Mouse (Mus musculus) hindbrain, embryonic 10.5 days (tissue): Measurements from ENCODE around the gene Hoxb7. TPM values are rescaled to one million over a fixed set of nuclear protein-coding genes. Genes with fewer than 3 reads are reported as not detected.

ENCODE experiments used
- DNase-seq: peaks from one replicate; pipeline ENCODE4 v3.0.0-alpha.2; 2017; ENCODE audit warnings: low spot score
- H3K27ac ChIP-seq: fragments of 300-500 bp; sonication (generic); 2 replicates; pipeline ENCODE4 v1.5.1; 2016; ENCODE audit warnings: mild to moderate bottlenecking, moderate library complexity
- H3K27me3 ChIP-seq: fragments of 300-500 bp; sonication (generic); 2 replicates; pipeline ENCODE4 v1.6.1; 2016; ENCODE audit warnings: mild to moderate bottlenecking; ENCODE audit not compliant: poor library complexity, insufficient read depth, severe bottlenecking
- H3K36me3 ChIP-seq: fragments of 300-500 bp; sonication (generic); 2 replicates; pipeline ENCODE4 v1.6.1; 2016; ENCODE audit warnings: mild to moderate bottlenecking, moderate library complexity
- H3K4me1 ChIP-seq: fragments of 300-500 bp; sonication (generic); replicated peaks from 2 replicates; pipeline ENCODE4 v1.6.1; 2016; ENCODE audit warnings: mild to moderate bottlenecking
- H3K4me3 ChIP-seq: fragments of 300-500 bp; sonication (generic); 2 replicates; pipeline ENCODE4 v1.5.1; 2016; ENCODE audit warnings: mild to moderate bottlenecking, moderate library complexity
- H3K9me3 ChIP-seq: fragments of 300-500 bp; sonication (generic); 2 replicates; pipeline ENCODE4 v1.6.1; 2016; ENCODE audit warnings: mild to moderate bottlenecking, moderate library complexity
- WGBS: fragments of 180-500 bp; shearing (Covaris S2); methylation state at CpG from one replicate; pipeline ENCODE4 v1.1.7; 2016; 5-methylcytosine and 5-hydroxymethylcytosine counted together
- polyA plus RNA-seq: library from polyadenylated mRNA; unstranded; fragments of >200 nt; fragmentation: Nextera tagmentation; extraction: Ambion mirVana; gene quantifications from 2 replicates; pipeline ENCODE4 v1.2.1, GENCODE M21; 2016

The Hoxb7 gene
- polyA plus RNA-seq, 1 experiment from 2014 or later: not detected

- 4% methylated on average over 10 of the region's 10 CpGs for WGBS
- Histone ChIP-seq H3K27ac (peak within 1 kb of the TSS; percentile 31; the same call in 1 of the 2 replicates), H3K4me1 (peaks cover 14% of the 10 kb centered on the region), H3K27me3 (peaks cover 100% of the 10 kb centered on the region), H3K36me3 (no peaks in the 10 kb centered on the region), H3K9me3 (no peaks in the 10 kb centered on the region), H3K4me3 (peak within 1 kb of the TSS; percentile 42)
- DNase-seq: no peak
These were observed 36.7 kb downstream of the Hoxb7 start, which contains the start of gene Hoxb3 for GRCm38 (mm10) chr11:96323154-96323553. Gene Hoxb3 (plus strand): TSS chr11:96323326.

- no peaks in the 10 kb centered on the region for H3K9me3 ChIP-seq
- WGBS: under 1% methylated on average over 5 of the region's 5 CpGs
- H3K4me3 ChIP-seq: peak overlapping the region; percentile 42
- H3K27ac ChIP-seq: peak overlapping the region; percentile 31; the same call in 1 of the 2 replicates
- peaks cover 5% of the 10 kb centered on the region for H3K4me1 ChIP-seq
- peaks cover 100% of the 10 kb centered on the region for H3K27me3 ChIP-seq
- no peaks in the 10 kb centered on the region for H3K36me3 ChIP-seq
- no peak for DNase-seq
These were observed 37.7 kb downstream of the Hoxb7 start for GRCm38 (mm10) chr11:96324125-96324524.

GRCm38 (mm10) chr11:96324965-96325364, 38.5 kb downstream of the Hoxb7 start:
- H3K27ac ChIP-seq: peak overlapping the region; percentile 80; the same call in 1 of the 2 replicates
- peak overlapping the region; percentile 42 for H3K4me3 ChIP-seq
- H3K9me3 ChIP-seq: no peaks in the 10 kb centered on the region
- no peak for DNase-seq
- 4% methylated on average over 8 of the region's 8 CpGs for WGBS
- H3K27me3 ChIP-seq: peaks cover 100% of the 10 kb centered on the region
- H3K4me1 ChIP-seq: 0 out of 2 replicates have a peak, but pooled peaks cover 2% of the 10 kb centered on the region
- H3K36me3 ChIP-seq: no peaks in the 10 kb centered on the region

GRCm38 (mm10) chr11:96325747-96326212, 39.4 kb downstream of the Hoxb7 start:
- DNase-seq: no peak
- Histone ChIP-seq H3K27ac (peak overlapping the region; percentile 80), H3K36me3 (no peaks in the 10 kb centered on the region), H3K4me1 (no peaks in the 10 kb centered on the region), H3K9me3 (no peaks in the 10 kb centered on the region), H3K27me3 (peaks cover 100% of the 10 kb centered on the region), H3K4me3 (peak overlapping the region; percentile 42)
- 2% methylated on average over 22 of the region's 22 CpGs for WGBS

- Histone ChIP-seq H3K9me3 (no peaks in the 10 kb centered on the region), H3K4me1 (no peaks in the 10 kb centered on the region), H3K27ac (peak overlapping the region; percentile 69; the same call in 1 of the 2 replicates), H3K27me3 (peaks cover 100% of the 10 kb centered on the region), H3K4me3 (peak overlapping the region; percentile 42), H3K36me3 (no peaks in the 10 kb centered on the region)
- no peak for DNase-seq
- 0% methylated on average over 12 of the region's 12 CpGs for WGBS
These were observed 40.3 kb downstream of the Hoxb7 start for GRCm38 (mm10) chr11:96326705-96327104.

- H3K36me3 ChIP-seq: no peaks in the 10 kb centered on the region
- WGBS: 2% methylated on average over 7 of the region's 7 CpGs
- H3K4me3 ChIP-seq: peak overlapping the region; percentile 42; the same call in 1 of the 2 replicates
- peaks cover 100% of the 10 kb centered on the region for H3K27me3 ChIP-seq
- H3K9me3 ChIP-seq: no peaks in the 10 kb centered on the region
- DNase-seq: no peak
- peak overlapping the region; percentile 69; the same call in 1 of the 2 replicates for H3K27ac ChIP-seq
- no peaks in the 10 kb centered on the region for H3K4me1 ChIP-seq
These were observed 40.7 kb downstream of the Hoxb7 start for GRCm38 (mm10) chr11:96327122-96327521.

- 2% methylated on average over 5 of the region's 5 CpGs for WGBS
- Histone ChIP-seq H3K27ac (peak overlapping the region; percentile 69; the same call in 1 of the 2 replicates), H3K9me3 (no peaks in the 10 kb centered on the region), H3K36me3 (no peaks in the 10 kb centered on the region), H3K4me1 (peaks cover 3% of the 10 kb centered on the region), H3K27me3 (peaks cover 100% of the 10 kb centered on the region), H3K4me3 (peak overlapping the region; percentile 42)
- no peak for DNase-seq
These were observed 41.3 kb downstream of the Hoxb7 start for GRCm38 (mm10) chr11:96327750-96328149.

GRCm38 (mm10) chr11:96328605-96329004, 42.2 kb downstream of the Hoxb7 start:
- 0 out of 2 replicates have a peak overlapping the region, but pooled peaks have one; percentile 64 for H3K27ac ChIP-seq
- no peaks in the 10 kb centered on the region for H3K9me3 ChIP-seq
- no peak for DNase-seq
- peak overlapping the region; percentile 42 for H3K4me3 ChIP-seq
- H3K36me3 ChIP-seq: no peaks in the 10 kb centered on the region
- H3K27me3 ChIP-seq: peaks cover 100% of the 10 kb centered on the region
- WGBS: 6% methylated on average over 8 of the region's 8 CpGs
- peaks cover 7% of the 10 kb centered on the region for H3K4me1 ChIP-seq

GRCm38 (mm10) chr11:96332105-96332504, 45.7 kb downstream of the Hoxb7 start:
- H3K27ac ChIP-seq: peak overlapping the region; percentile 82
- no peak for DNase-seq
- H3K36me3 ChIP-seq: no peaks in the 10 kb centered on the region
- peak overlapping the region; percentile 48 for H3K4me3 ChIP-seq
- H3K27me3 ChIP-seq: peaks cover 100% of the 10 kb centered on the region
- 2% methylated on average over 8 of the region's 8 CpGs for WGBS
- peaks cover 7% of the 10 kb centered on the region for H3K4me1 ChIP-seq
- no peaks in the 10 kb centered on the region for H3K9me3 ChIP-seq

- H3K9me3 ChIP-seq: no peaks in the 10 kb centered on the region
- DNase-seq: no peak
- peaks cover 7% of the 10 kb centered on the region for H3K4me1 ChIP-seq
- 1% methylated on average over 35 of the region's 35 CpGs for WGBS
- peak overlapping the region; percentile 48 for H3K4me3 ChIP-seq
- no peaks in the 10 kb centered on the region for H3K36me3 ChIP-seq
- H3K27ac ChIP-seq: peak overlapping the region; percentile 82
- H3K27me3 ChIP-seq: peaks cover 100% of the 10 kb centered on the region
These were observed 46.2 kb downstream of the Hoxb7 start for GRCm38 (mm10) chr11:96332618-96333032.

GRCm38 (mm10) chr11:96333241-96334001, 47.0 kb downstream of the Hoxb7 start:
- Histone ChIP-seq H3K9me3 (no peaks in the 10 kb centered on the region), H3K27me3 (peaks cover 100% of the 10 kb centered on the region), H3K4me3 (peak overlapping the region; percentile 48), H3K36me3 (no peaks in the 10 kb centered on the region), H3K4me1 (peaks cover 7% of the 10 kb centered on the region), H3K27ac (peak overlapping the region; percentile 82)
- 3% methylated on average over 17 of the region's 17 CpGs for WGBS
- no peak for DNase-seq

GRCm38 (mm10) chr11:96334002-96334364, 47.6 kb downstream of the Hoxb7 start:
- H3K9me3 ChIP-seq: no peaks in the 10 kb centered on the region
- peak overlapping the region; percentile 82; the same call in 1 of the 2 replicates for H3K27ac ChIP-seq
- WGBS: 0% methylated on average over 2 of the region's 2 CpGs
- H3K4me3 ChIP-seq: peak overlapping the region; percentile 48
- peaks cover 100% of the 10 kb centered on the region for H3K27me3 ChIP-seq
- H3K36me3 ChIP-seq: no peaks in the 10 kb centered on the region
- no peak for DNase-seq
- peaks cover 8% of the 10 kb centered on the region for H3K4me1 ChIP-seq

GRCm38 (mm10) chr11:96334998-96335397, 48.6 kb downstream of the Hoxb7 start:
- no peak overlapping the region for H3K27ac ChIP-seq
- WGBS: 23% methylated on average over 3 of the region's 3 CpGs
- H3K9me3 ChIP-seq: no peaks in the 10 kb centered on the region
- no peaks in the 10 kb centered on the region for H3K36me3 ChIP-seq
- peak overlapping the region; percentile 48; the same call in 1 of the 2 replicates for H3K4me3 ChIP-seq
- H3K27me3 ChIP-seq: peaks cover 100% of the 10 kb centered on the region
- DNase-seq: no peak
- peaks cover 10% of the 10 kb centered on the region for H3K4me1 ChIP-seq
